Mouse (Mus musculus) liver, embryonic 14.5 days (tissue): ENCODE data around the gene Kalrn.

Experiments used
- CTCF ChIP-seq: IDR thresholded peaks from 2 replicates; pipeline ENCODE4 v1.5.1; 2016; ENCODE audit warnings: antibody characterized with exemption, low read depth, control low read depth
- EP300 ChIP-seq: IDR thresholded peaks from 2 replicates; pipeline ENCODE4 v1.6.1; 2016; ENCODE audit warnings: antibody characterized with exemption, low read depth

DNA sequence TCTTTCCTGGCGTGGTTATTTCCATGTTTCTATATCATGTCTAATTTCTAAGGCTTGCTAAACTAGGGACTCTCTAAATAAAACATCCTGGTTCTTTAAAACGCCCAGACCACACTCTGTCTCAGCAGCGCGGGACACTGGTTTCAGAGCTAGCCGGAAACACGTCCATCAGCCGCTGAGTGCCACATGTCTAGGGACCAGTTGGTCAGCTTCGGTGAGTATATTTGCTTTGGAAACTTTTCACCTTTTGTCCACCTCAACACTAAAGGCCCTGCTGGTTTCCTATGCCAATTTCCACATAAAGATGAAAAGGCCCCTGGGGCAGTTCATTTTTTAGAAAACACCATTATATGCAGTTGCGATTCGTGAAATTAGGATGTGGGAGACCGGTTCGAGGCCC lies 524.0 kb downstream of the Kalrn start:
- TF ChIP-seq CTCF (no peak), EP300 (no peak)
